Mouse (Mus musculus) lung, adult 2 months (tissue): ENCODE data around the gene Scaf11. TPM values are rescaled to one million over a fixed set of nuclear protein-coding genes. Genes with fewer than 3 reads are reported as not detected.
"Not testable (repeated sequence)": the region's sequence is repeated elsewhere in the genome, so short reads cannot be mapped to it uniquely, and the experiment has no call there.

Experiments used
- DNase-seq: peaks from one replicate; pipeline ENCODE4 v3.0.0; 2022
- H3K4me1 ChIP-seq: fragments of 200-500 bp; 2 replicates; pipeline ENCODE4 v1.6.1; 2011; ENCODE audit warnings: low read length; ENCODE audit not compliant: control insufficient read depth, insufficient read depth
- H3K4me3 ChIP-seq: fragments of 200-500 bp; replicated peaks from 2 replicates; pipeline ENCODE3; 2011; ENCODE audit warnings: low read depth, mild to moderate bottlenecking, control low read depth, low read length; ENCODE audit errors: extremely low read depth
- CTCF ChIP-seq: fragments of 200-500 bp; IDR thresholded peaks from 2 replicates; pipeline ENCODE4 v1.5.1; 2011; ENCODE audit warnings: mild to moderate bottlenecking, low read length, control low read depth; ENCODE audit not compliant: insufficient read depth
- POLR2A ChIP-seq: fragments of 200-500 bp; IDR thresholded peaks from 2 replicates; pipeline ENCODE4 v1.6.1; 2011; ENCODE audit warnings: low read depth, mild to moderate bottlenecking, control low read depth, low read length, borderline replicate concordance; ENCODE audit errors: extremely low read depth
- WGBS: fragments of 180-500 bp; shearing (Covaris S2); methylation state at CpG from one replicate; pipeline ENCODE4 v1.1.7; 2018; 5-methylcytosine and 5-hydroxymethylcytosine counted together
- polyA plus RNA-seq: library from polyadenylated mRNA; depleted of rRNA; stranded (reverse); fragments of >200 nt; gene quantifications from 2 replicates; pipeline ENCODE4 v1.2.3, GENCODE M21; 2012

The Scaf11 gene
- polyA plus RNA-seq, 1 experiment, result 24.6 TPM

- Histone ChIP-seq H3K4me1 (peaks cover 21% of the 10 kb centered on the region), H3K4me3 (no peak overlapping the region)
- 61% methylated on average over 3 of the region's 3 CpGs for whole genome bisulfite sequencing
- no peak for TF ChIP-seq POLR2A
- no peak for TF ChIP-seq CTCF
- no peak for DNase-seq
These were observed 3.3 kb downstream of the Scaf11 start for GRCm38 (mm10) chr15:96457338-96457664.

- Histone ChIP-seq H3K4me3 (no peak overlapping the region), H3K4me1 (peaks cover 20% of the 10 kb centered on the region)
- TF ChIP-seq CTCF, result no peak
- TF ChIP-seq POLR2A, result no peak
- 66% methylated on average over 5 of the region's 5 CpGs for WGBS
- DNase-seq, result no peak
These were observed 3.8 kb downstream of the Scaf11 start for GRCm38 (mm10) chr15:96456651-96457337.

DNA sequence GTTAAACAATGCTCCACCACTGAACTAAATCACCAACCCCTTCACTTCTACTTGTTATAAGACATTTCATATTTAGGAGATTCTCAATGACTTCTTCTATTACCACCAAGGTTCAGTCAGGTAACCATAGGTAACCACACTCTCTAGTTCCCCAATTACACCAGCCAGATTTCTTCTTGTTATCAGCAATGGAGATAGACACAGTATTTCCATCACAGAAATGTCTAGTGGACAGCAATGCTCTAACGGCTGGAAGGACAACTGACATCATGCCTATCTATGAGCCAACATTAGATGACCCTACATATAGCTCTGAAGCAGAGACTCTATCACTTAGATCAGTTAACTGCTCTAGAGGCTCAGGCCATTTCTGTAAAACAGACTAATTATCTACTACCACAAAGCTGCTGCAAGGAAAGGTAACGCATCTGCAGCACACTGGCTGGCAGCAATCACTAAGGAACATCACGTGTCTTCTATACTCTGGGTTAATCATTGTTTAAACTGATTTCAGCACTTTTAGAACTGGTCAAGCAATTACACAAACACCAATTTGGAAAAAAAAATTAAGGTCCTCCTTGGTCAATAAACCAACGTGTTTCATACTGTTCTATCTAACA lies 4.9 kb downstream of the Scaf11 start:
- no peak for DNase-seq
- peaks cover 16% of the 10 kb centered on the region for H3K4me1 ChIP-seq
- H3K4me3 ChIP-seq, result no peak overlapping the region
- TF ChIP-seq POLR2A (no peak), CTCF (no peak)
- WGBS, result 57% methylated on average over 4 of the region's 4 CpGs

DNA sequence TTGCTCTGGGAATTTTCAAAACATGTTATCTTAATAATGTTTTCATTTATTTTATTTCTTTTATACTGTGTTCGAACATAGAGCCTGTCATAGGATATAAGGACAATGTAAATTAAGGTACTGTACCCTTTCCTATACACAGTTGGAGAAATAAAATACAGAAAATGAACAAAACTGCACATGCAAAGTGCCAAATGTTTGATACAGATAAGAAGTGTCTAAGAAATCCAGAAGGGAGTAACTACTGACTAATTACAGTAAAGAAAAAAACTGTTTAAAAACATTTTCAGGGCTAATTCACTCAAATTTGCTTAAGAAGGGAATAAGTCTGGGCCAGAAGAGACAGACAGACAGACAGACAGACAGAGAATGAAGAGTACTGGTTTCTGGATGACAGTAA lies 7.3 kb downstream of the Scaf11 start:
- WGBS, result 70% methylated on average over 1 of the region's 1 CpGs
- Histone ChIP-seq H3K4me1 (peaks cover 11% of the 10 kb centered on the region), H3K4me3 (no peak overlapping the region)
- no peak for DNase-seq
- no peak for TF ChIP-seq POLR2A
- no peak for TF ChIP-seq CTCF

GRCm38 (mm10) chr15:96448656-96449299 lies 11.9 kb downstream of the Scaf11 start:
- H3K4me1 ChIP-seq, result peaks cover under 1% of the 10 kb centered on the region; the same call in 1 of the 2 replicates
- no peak for DNase-seq
- WGBS, result 74% methylated on average over 7 of the region's 7 CpGs
- no peak overlapping the region for H3K4me3 ChIP-seq
- no peak for TF ChIP-seq POLR2A
- no peak for TF ChIP-seq CTCF

GRCm38 (mm10) chr15:96446785-96447184 lies 13.9 kb downstream of the Scaf11 start:
- Histone ChIP-seq H3K4me3 (no peak overlapping the region), H3K4me1 (no peaks in the 10 kb centered on the region)
- DNase-seq, result no peak
- TF ChIP-seq POLR2A, result no peak
- TF ChIP-seq CTCF, result no peak
- 86% methylated on average over 10 of the region's 10 CpGs for WGBS

GRCm38 (mm10) chr15:96441480-96441879 lies 19.2 kb downstream of the Scaf11 start:
- WGBS, result 81% methylated on average over 6 of the region's 6 CpGs

DNA sequence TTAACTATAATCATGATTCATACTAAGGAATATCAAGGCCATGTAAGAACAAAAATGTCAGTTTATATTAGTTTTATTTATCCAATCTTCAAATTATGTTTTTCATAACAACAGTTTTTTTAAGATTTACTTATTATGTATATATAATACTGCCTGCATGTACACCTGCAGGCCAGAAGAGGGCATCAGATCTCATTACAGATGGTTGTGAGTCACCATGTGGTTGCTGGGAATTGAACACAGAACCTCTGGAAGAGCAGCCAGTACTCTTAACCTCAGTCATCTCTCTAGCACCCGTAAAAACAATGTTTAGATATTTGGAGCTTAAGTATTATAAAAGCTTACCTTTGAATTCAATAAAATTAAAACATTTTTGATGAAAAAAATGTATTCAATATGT lies 26.4 kb downstream of the Scaf11 start:
- no peak for TF ChIP-seq POLR2A
- WGBS, result 95% methylated on average over 1 of the region's 1 CpGs
- no peak for DNase-seq
- Histone ChIP-seq H3K4me3 (no peak overlapping the region), H3K4me1 (no peaks in the 10 kb centered on the region)

More at GRCm38 (mm10) chr15:96441480-96441879, 19.2 kb downstream of the Scaf11 start:
- not testable (repeated sequence) for DNase-seq, H3K4me1 ChIP-seq, H3K4me3 ChIP-seq

DNA sequence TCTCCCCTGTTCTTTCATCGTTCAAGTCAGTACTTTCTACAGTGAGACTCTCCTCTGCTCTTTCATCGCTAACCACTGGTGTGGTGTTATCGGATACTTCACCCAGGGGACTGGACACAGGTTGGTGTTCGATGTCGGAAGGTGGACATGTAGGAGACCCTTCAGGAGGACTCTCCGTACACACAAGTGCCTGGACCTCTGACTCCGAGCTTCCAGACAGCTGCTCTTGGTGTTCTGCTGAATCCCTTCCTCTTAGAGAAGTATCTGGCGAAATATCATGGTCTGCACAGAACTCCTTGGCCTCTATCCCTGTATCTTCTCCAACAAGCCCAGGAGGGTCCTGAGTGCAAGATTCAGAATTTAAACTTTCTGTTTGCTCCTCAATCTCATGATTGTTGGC lies 40.7 kb downstream of the Scaf11 start:
- no peak for DNase-seq
- TF ChIP-seq POLR2A, result no peak
- TF ChIP-seq CTCF, result no peak
- WGBS, result 93% methylated on average over 8 of the region's 8 CpGs
- H3K4me3 ChIP-seq, result no peak overlapping the region
- no peaks in the 10 kb centered on the region for H3K4me1 ChIP-seq

DNA sequence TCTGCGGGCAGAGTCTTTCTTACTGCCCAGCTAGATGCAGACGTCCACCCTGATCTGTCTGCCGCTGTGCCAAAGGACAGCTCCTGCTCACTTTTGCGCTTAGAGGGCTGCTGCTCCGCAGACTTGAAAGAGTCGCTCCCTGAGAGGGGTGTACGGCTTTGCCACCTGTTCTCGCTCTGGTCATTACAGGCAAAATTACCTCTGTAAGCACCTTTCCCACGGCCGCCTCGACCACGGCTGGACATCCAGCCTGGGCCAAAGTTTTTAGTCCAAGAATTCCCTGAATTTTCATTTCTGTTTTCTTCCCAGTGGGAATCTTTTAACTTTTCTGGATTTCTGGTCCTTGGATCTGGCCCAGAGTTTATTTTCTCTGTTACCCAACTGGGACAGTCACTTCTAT lies 42.5 kb downstream of the Scaf11 start:
- Histone ChIP-seq H3K4me1 (no peaks in the 10 kb centered on the region), H3K4me3 (no peak overlapping the region)
- no peak for DNase-seq
- WGBS, result 95% methylated on average over 12 of the region's 12 CpGs
- TF ChIP-seq CTCF, result no peak
- TF ChIP-seq POLR2A, result no peak
